Mouse (Mus musculus) hindbrain, embryonic 14.5 days (tissue): ENCODE data around the gene Rap1gap2. TPM values are rescaled to one million over a fixed set of nuclear protein-coding genes. Genes with fewer than 3 reads are reported as not detected.

Experiments used
- ATAC-seq: fragments of 200-750 bp; cut with Nextera tagmentation; 2 replicates; pipeline ENCODE4 v1.8.0; 2017; ENCODE audit warnings: moderate number of reproducible peaks, mild to moderate bottlenecking, moderate TSS enrichment, moderate library complexity; ENCODE audit not compliant: low FRiP score
- DNase-seq: peaks from one replicate; pipeline ENCODE4 v3.0.0-alpha.2; 2015; ENCODE audit warnings: low spot score
- H3K27ac ChIP-seq: fragments of 300-500 bp; sonication (generic); 2 replicates; pipeline ENCODE4 v1.5.1; 2014; ENCODE audit warnings: mild to moderate bottlenecking, moderate library complexity
- H3K27me3 ChIP-seq: fragments of 300-500 bp; sonication (generic); 2 replicates; pipeline ENCODE4 v1.6.1; 2014; ENCODE audit warnings: mild to moderate bottlenecking, low read length, mixed read lengths; ENCODE audit not compliant: control insufficient read depth, insufficient read depth
- H3K36me3 ChIP-seq: fragments of 300-500 bp; sonication (generic); replicated peaks from 2 replicates; pipeline ENCODE4 v1.6.1; 2014; ENCODE audit not compliant: control insufficient read depth, insufficient read depth
- H3K4me1 ChIP-seq: fragments of 300-500 bp; sonication (generic); replicated peaks from 2 replicates; pipeline ENCODE4 v1.6.1; 2014; ENCODE audit warnings: antibody characterized with exemption, low read length, mixed read lengths; ENCODE audit not compliant: control insufficient read depth, insufficient read depth
- H3K4me2 ChIP-seq: fragments of 300-500 bp; sonication (generic); replicated peaks from 2 replicates; pipeline ENCODE4 v1.6.1; 2014; ENCODE audit warnings: mild to moderate bottlenecking, moderate library complexity
- H3K4me3 ChIP-seq: fragments of 300-500 bp; sonication (generic); replicated peaks from 2 replicates; pipeline ENCODE4 v1.5.1; 2014; ENCODE audit warnings: mild to moderate bottlenecking, low read length
- H3K9ac ChIP-seq: fragments of 300-500 bp; sonication (generic); 2 replicates; pipeline ENCODE4 v1.6.1; 2014
- H3K9me3 ChIP-seq: fragments of 300-500 bp; sonication (generic); 2 replicates; pipeline ENCODE4 v1.6.1; 2016; ENCODE audit warnings: low read length; ENCODE audit not compliant: control insufficient read depth
- WGBS: fragments of 180-500 bp; shearing (Covaris S2); extraction: QIAGEN DNeasy Blood & Tissue Kit; methylation state at CpG from one replicate; pipeline ENCODE4 v1.1.7; 2014; 5-methylcytosine and 5-hydroxymethylcytosine counted together
- polyA plus RNA-seq: library from polyadenylated mRNA; unstranded; fragments of >200 nt; fragmentation: Nextera tagmentation; extraction: Ambion mirVana; gene quantifications from 2 replicates; pipeline ENCODE4 v1.2.1, GENCODE M21; 2014

The Rap1gap2 gene
- polyA plus RNA-seq, 1 experiment from 2014 or later: 11.2 TPM

DNA sequence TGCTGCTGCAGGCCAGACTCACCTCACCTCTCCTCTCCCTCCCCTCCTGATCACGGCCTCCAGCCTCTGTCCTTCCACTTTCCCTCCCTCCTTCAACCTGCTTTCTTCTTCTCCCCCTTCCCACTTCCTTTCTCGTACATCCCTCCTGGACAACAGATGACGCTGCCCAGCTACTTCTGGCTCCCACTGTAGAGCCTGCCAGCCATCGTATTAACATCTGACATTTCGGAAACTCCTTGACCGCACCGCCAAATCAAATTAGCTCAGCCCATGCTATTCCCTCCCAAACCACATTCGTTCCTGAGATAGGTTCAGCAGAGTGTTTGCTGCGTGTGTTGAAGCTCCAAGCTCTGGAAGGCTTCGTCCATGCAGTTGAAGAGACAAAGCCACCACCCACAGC is 138.0 kb downstream of the Rap1gap2 start:
- 78% methylated on average over 10 of the region's 10 CpGs for WGBS
- Histone ChIP-seq H3K9ac (no peak overlapping the region), H3K9me3 (no peaks in the 10 kb centered on the region), H3K36me3 (no peaks in the 10 kb centered on the region), H3K4me2 (no peak overlapping the region), H3K4me3 (no peak overlapping the region), H3K4me1 (peaks cover 9% of the 10 kb centered on the region), H3K27me3 (no peaks in the 10 kb centered on the region), H3K27ac (no peak overlapping the region)
- no peak for ATAC-seq
- DNase-seq: no peak

DNA sequence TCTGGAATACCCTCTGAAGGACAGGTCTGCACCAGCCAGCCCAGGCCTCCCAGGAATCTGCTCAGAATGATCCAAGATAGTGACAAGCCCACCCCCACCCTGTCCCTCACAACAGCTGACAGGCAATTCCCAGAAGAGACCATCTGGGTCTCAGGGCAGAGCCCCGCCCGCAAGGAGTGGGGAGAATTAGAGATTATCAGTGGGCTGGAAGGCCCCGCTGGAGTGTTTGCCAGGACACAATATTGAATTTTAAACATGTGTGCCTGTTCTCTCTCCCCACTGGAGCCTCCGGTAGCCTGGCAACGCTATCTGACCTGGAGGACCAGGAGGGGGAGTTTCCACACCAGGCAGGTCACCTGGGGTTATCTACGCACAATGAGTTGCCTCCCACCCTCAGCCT is 142.5 kb downstream of the Rap1gap2 start:
- ATAC-seq (no peak), DNase-seq (no peak)
- no peaks in the 10 kb centered on the region for H3K27me3 ChIP-seq
- no peak overlapping the region for H3K27ac ChIP-seq
- H3K9ac ChIP-seq: no peak overlapping the region
- 23% methylated on average over 6 of the region's 6 CpGs for WGBS
- no peaks in the 10 kb centered on the region for H3K36me3 ChIP-seq
- H3K9me3 ChIP-seq: no peaks in the 10 kb centered on the region
- H3K4me3 ChIP-seq: no peak overlapping the region
- H3K4me2 ChIP-seq: no peak overlapping the region
- peaks cover 14% of the 10 kb centered on the region for H3K4me1 ChIP-seq

DNA sequence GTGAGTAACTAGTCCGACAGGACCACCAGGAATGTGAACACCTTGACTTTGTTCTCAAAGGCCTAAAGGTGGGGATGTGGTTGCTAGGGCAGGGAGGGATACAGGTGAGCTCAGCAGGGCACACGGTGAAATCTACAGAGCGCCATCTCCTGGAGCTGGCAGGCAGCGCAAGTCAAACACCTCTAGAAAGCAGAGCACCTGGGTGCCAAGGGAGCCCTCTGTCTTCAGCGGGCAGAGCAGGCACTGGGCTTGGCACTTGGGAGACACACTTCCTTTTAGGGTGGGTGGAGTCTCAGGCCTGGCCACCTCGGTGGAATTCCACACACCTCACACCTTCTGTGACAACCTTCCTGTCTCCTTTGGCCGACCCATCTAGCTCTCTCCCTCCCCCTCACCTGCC is 145.0 kb downstream of the Rap1gap2 start:
- Histone ChIP-seq H3K27ac (no peak overlapping the region), H3K9me3 (no peaks in the 10 kb centered on the region), H3K36me3 (no peaks in the 10 kb centered on the region), H3K27me3 (no peaks in the 10 kb centered on the region), H3K9ac (no peak overlapping the region), H3K4me2 (no peak overlapping the region), H3K4me3 (no peak overlapping the region), H3K4me1 (peaks cover 14% of the 10 kb centered on the region)
- 47% methylated on average over 7 of the region's 7 CpGs for WGBS
- no peak for DNase-seq
- ATAC-seq: 0 out of 2 replicates have a peak, but pooled peaks have one; percentile 14

DNA sequence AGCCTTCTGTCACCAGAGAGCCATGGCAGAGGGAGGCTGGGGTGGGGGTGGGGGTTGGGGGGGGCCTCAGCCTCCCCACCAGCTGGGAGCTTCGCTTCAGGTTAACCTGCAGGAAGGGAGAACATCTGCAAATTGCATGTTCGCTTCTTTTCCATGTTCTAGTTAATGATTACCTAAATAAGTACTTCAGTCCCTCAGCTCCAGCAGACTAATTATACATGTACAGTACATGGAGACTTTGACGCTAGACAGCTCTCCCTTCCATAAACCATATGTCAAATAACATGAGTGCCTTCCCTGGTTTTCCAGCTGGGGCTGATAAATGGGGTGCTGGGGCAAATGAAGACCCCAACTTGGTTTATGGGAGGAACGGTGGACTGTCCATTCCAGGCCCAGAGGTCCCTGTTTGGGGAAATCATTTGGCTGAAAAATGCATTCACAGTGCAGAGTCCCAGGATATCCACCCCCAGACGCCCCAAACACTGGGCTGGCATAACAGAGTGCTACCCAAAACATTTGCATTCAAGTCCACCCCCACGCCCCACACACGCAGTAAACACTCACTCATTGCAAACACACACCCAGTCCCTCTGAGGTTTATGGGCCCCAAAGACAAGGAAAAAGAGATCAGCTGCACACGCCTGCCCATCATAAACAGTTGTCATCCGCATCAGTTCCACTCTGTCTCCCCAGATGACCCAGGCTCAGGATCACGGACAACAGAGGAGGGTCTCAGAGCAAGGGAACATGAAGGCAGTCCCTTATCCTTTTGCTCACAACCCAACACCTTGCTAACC is 146.3 kb downstream of the Rap1gap2 start:
- ATAC-seq (no peak), DNase-seq (no peak)
- Histone ChIP-seq H3K4me2 (no peak overlapping the region), H3K27me3 (no peaks in the 10 kb centered on the region), H3K9ac (no peak overlapping the region), H3K4me1 (peaks cover 14% of the 10 kb centered on the region), H3K36me3 (no peaks in the 10 kb centered on the region), H3K27ac (no peak overlapping the region), H3K9me3 (no peaks in the 10 kb centered on the region), H3K4me3 (no peak overlapping the region)
- WGBS: 68% methylated on average over 10 of the region's 10 CpGs

- WGBS: 41% methylated on average over 2 of the region's 2 CpGs
- no peak for ATAC-seq
Observed at GRCm38 (mm10) chr11:74462651-74463050, 148.1 kb downstream of the Rap1gap2 start.

GRCm38 (mm10) chr11:74459651-74460050 is 151.1 kb downstream of the Rap1gap2 start:
- no peaks in the 10 kb centered on the region for H3K36me3 ChIP-seq
- DNase-seq (no peak), ATAC-seq (no peak)
- WGBS: 81% methylated on average over 8 of the region's 8 CpGs
- H3K4me2 ChIP-seq: no peak overlapping the region
- H3K4me1 ChIP-seq: 0 out of 2 replicates have a peak, but pooled peaks cover 4% of the 10 kb centered on the region
- no peak overlapping the region for H3K4me3 ChIP-seq
- H3K27me3 ChIP-seq: no peaks in the 10 kb centered on the region
- no peak overlapping the region for H3K9ac ChIP-seq
- H3K27ac ChIP-seq: no peak overlapping the region
- no peaks in the 10 kb centered on the region for H3K9me3 ChIP-seq

More at GRCm38 (mm10) chr11:74462651-74463050, 148.1 kb downstream of the Rap1gap2 start:
- DNase-seq: no peak
- H3K9ac ChIP-seq: no peak overlapping the region
- no peaks in the 10 kb centered on the region for H3K27me3 ChIP-seq
- H3K27ac ChIP-seq: no peak overlapping the region
- H3K4me1 ChIP-seq: 0 out of 2 replicates have a peak, but pooled peaks cover 4% of the 10 kb centered on the region
- no peak overlapping the region for H3K4me3 ChIP-seq
- H3K9me3 ChIP-seq: no peaks in the 10 kb centered on the region
- no peaks in the 10 kb centered on the region for H3K36me3 ChIP-seq
- H3K4me2 ChIP-seq: no peak overlapping the region

DNA sequence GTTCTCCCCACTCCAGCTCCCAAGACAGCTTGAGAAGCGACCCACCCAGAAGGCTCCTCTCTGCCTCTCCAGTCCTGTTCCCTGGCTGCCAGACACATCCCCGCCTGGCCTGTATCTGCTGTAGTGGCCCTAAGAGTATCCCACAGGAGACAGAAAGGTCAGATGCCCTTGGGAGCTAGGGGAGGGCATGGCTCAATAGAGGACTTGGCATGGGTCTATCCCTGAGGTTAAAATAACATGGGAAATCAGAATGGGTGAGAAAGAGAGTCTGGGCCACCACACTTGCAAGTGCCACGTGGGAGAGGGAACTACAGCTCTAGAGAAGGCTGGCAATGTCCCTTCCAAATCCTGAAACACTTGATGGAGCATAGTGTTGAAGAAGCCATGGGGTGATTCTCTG is 152.3 kb downstream of the Rap1gap2 start:
- no peak for ATAC-seq
- WGBS: 75% methylated on average over 3 of the region's 3 CpGs

GRCm38 (mm10) chr11:74457194-74457593 is 153.5 kb downstream of the Rap1gap2 start:
- H3K4me3 ChIP-seq: no peak overlapping the region
- DNase-seq: no peak
- H3K4me1 ChIP-seq: no peaks in the 10 kb centered on the region
- 63% methylated on average over 10 of the region's 10 CpGs for WGBS
- no peaks in the 10 kb centered on the region for H3K27me3 ChIP-seq
- no peak overlapping the region for H3K9ac ChIP-seq
- no peak overlapping the region for H3K4me2 ChIP-seq
- ATAC-seq: no peak
- H3K27ac ChIP-seq: no peak overlapping the region
- no peaks in the 10 kb centered on the region for H3K36me3 ChIP-seq
- H3K9me3 ChIP-seq: no peaks in the 10 kb centered on the region

More for the DNA sequence above, 152.3 kb downstream of the Rap1gap2 start:
- Histone ChIP-seq H3K9me3 (no peaks in the 10 kb centered on the region), H3K27ac (no peak overlapping the region), H3K27me3 (no peaks in the 10 kb centered on the region), H3K4me3 (no peak overlapping the region), H3K4me2 (no peak overlapping the region), H3K4me1 (no peaks in the 10 kb centered on the region), H3K36me3 (no peaks in the 10 kb centered on the region), H3K9ac (no peak overlapping the region)
- no peak for DNase-seq

GRCm38 (mm10) chr11:74448556-74448955 is 162.2 kb downstream of the Rap1gap2 start:
- no peak overlapping the region for H3K9ac ChIP-seq
- no peaks in the 10 kb centered on the region for H3K27me3 ChIP-seq
- ATAC-seq (no peak), DNase-seq (no peak)
- no peaks in the 10 kb centered on the region for H3K36me3 ChIP-seq
- no peaks in the 10 kb centered on the region for H3K4me1 ChIP-seq
- no peaks in the 10 kb centered on the region for H3K9me3 ChIP-seq
- no peak overlapping the region for H3K4me3 ChIP-seq
- WGBS: 56% methylated on average over 4 of the region's 4 CpGs
- no peak overlapping the region for H3K4me2 ChIP-seq
- H3K27ac ChIP-seq: no peak overlapping the region
